Mouse (Mus musculus): ENCODE measurements around the gene Sapcd1.
A peak's percentile ranks its signal among the peaks of the same experiment; 100 is the strongest.

Gene Sapcd1

DNA sequence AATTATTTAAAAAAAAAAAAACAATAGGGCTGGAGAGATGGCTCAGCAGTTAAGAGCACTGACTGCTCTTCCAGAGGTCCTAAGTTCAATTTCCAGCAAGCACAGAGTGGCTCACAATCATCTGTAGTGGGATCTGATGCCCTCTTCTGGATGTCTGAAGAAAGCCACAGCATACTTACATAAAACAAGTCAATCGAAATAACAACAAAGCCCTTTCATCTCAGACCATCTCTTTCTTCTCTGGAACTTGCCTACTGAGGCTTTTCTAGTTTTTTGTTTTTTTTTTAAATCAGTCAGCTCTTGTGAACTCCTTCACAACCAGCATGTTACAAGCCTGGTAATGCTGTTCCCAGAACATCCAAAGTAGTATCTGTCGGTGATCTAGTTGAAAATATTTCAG is 47.2 kb downstream of the Sapcd1 start:
- DNase-seq (ENCODE audit: low spot score in 2 of 2): peak in 1 of 2 experiments; percentile 43

DNA sequence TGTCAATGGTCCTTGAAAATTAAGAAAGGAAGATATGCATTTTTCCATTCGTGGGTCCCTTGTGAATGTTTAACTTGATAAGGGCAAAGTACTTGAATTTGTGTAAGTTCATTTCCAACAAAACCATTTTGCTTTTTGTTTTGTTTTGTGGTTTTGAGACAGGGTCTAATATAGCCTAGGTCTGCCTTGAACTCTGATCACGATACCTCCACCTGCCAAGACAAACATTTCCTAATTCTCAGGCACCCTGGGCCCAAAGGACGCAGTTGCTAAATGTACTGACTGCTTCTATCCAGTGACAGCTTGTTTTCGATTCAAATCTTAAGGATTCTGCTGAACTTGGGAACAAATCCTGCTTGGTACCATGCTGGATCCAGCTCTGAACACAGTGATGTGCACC is 48.2 kb downstream of the Sapcd1 start:
- DNase-seq (ENCODE audit: low spot score in 2 of 2): no peak

DNA sequence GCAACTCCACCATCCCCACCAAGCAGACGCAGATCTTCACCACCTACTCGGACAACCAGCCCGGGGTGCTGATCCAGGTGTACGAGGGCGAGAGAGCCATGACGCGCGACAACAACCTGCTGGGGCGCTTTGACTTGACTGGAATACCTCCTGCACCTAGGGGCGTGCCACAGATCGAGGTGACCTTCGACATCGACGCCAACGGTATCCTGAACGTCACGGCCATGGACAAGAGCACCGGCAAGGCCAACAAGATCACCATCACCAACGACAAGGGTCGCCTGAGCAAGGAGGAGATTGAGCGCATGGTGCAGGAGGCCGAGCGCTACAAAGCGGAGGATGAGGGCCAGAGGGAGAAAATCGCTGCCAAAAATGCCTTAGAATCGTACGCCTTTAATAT is 49.6 kb downstream of the Sapcd1 start:
- DNase-seq (ENCODE audit: low spot score in 2 of 2): no peak

DNA sequence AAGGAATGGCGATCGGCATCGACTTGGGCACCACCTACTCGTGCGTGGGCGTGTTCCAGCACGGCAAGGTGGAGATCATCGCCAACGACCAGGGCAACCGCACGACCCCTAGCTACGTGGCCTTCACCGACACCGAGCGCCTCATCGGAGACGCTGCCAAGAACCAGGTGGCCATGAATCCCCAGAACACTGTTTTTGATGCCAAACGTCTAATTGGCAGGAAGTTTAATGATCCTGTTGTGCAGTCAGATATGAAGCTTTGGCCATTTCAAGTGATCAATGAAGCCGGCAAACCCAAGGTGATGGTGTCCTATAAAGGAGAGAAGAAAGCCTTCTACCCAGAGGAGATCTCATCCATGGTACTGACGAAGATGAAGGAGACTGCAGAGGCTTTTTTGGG is 50.8 kb downstream of the Sapcd1 start:
- no peak for DNase-seq (ENCODE audit: low spot score in 2 of 2)

Measured in natural killer cell, adult 2 months (primary cell).